Mouse (Mus musculus) hindbrain, postnatal 0 days (tissue): ENCODE measurements at regions not wholly inside any gene's neighbourhood (a gene's known extent, or its start where the extent isn't known, plus 50 kb on each side); places are given as distances from the start of the nearest gene placed in this dataset.

Experiments used
- ATAC-seq: fragments of 200-750 bp; cut with Nextera tagmentation; 2 replicates; pipeline ENCODE4 v1.8.0; 2017; ENCODE audit warnings: mild to moderate bottlenecking, moderate TSS enrichment, moderate library complexity
- DNase-seq: peaks from one replicate; pipeline ENCODE4 v3.0.0-alpha.2; 2015; ENCODE audit warnings: low spot score
- H3K27ac ChIP-seq: fragments of 300-500 bp; sonication (generic); 2 replicates; pipeline ENCODE4 v1.5.1; 2014; ENCODE audit warnings: mild to moderate bottlenecking
- H3K27me3 ChIP-seq: fragments of 300-500 bp; sonication (generic); 2 replicates; pipeline ENCODE4 v1.6.1; 2014; ENCODE audit warnings: low read length, mixed read lengths; ENCODE audit not compliant: insufficient read depth
- H3K36me3 ChIP-seq: fragments of 300-500 bp; sonication (generic); 2 replicates; pipeline ENCODE4 v1.6.1; 2014; ENCODE audit warnings: low read length, mixed read lengths; ENCODE audit not compliant: insufficient read depth
- H3K4me1 ChIP-seq: fragments of 300-500 bp; sonication (generic); 2 replicates; pipeline ENCODE4 v1.6.1; 2014; ENCODE audit warnings: antibody characterized with exemption, low read length, mixed read lengths; ENCODE audit not compliant: insufficient read depth
- H3K4me2 ChIP-seq: fragments of 300-500 bp; sonication (generic); 2 replicates; pipeline ENCODE4 v1.6.1; 2014; ENCODE audit warnings: low read depth, mild to moderate bottlenecking, low read length, moderate library complexity, mixed read lengths
- H3K4me3 ChIP-seq: fragments of 300-500 bp; sonication (generic); 2 replicates; pipeline ENCODE4 v1.5.1; 2014; ENCODE audit warnings: low read length
- H3K9ac ChIP-seq: fragments of 300-500 bp; sonication (generic); replicated peaks from 2 replicates; pipeline ENCODE4 v1.6.1; 2014; ENCODE audit warnings: mild to moderate bottlenecking, low read length, moderate library complexity, mixed read lengths
- H3K9me3 ChIP-seq: fragments of 300-500 bp; sonication (generic); 2 replicates; pipeline ENCODE4 v1.6.1; 2016; ENCODE audit warnings: low read length, mixed read lengths
- CTCF ChIP-seq: IDR thresholded peaks from 2 replicates; pipeline ENCODE4 v1.5.1; 2016; ENCODE audit warnings: antibody characterized with exemption, control low read depth, low read depth
- WGBS: fragments of 180-500 bp; shearing (Covaris S2); extraction: QIAGEN DNeasy Blood & Tissue Kit; methylation state at CpG from one replicate; pipeline ENCODE4 v1.1.7; 2014; 5-methylcytosine and 5-hydroxymethylcytosine counted together

- no peak for TF ChIP-seq CTCF
- DNase-seq = no peak
- no peak overlapping the region for H3K27ac ChIP-seq
- no peak overlapping the region for H3K9ac ChIP-seq
- H3K4me1 ChIP-seq = no peaks in the 10 kb centered on the region
- H3K36me3 ChIP-seq = no peaks in the 10 kb centered on the region
- no peaks in the 10 kb centered on the region for H3K27me3 ChIP-seq
- H3K9me3 ChIP-seq = no peaks in the 10 kb centered on the region
- no peak overlapping the region for H3K4me3 ChIP-seq
- no peak overlapping the region for H3K4me2 ChIP-seq
- 74% methylated on average over 2 of the region's 2 CpGs for WGBS
- ATAC-seq = no peak
These were observed 75.5 kb downstream of the Trib2 start for GRCm38 (mm10) chr12:15741219-15741618.

DNA sequence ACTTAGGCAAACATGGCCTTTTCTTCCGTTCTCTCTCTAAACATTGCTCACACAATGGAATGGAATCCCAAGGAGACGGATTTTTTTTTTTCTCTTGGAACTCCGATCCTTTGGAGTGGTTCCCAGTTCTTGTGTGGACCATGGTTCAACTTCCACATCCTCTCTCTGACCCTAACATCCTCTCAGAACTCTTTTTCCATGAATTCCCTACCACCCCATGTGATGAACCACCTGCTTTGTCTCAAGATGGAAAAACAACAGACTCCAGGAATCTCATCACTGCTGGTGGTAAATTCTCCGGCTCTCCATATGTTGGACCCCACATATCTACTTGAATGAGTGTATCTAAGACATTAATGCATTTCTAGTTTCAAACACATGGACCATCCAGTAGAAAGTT lies 77.7 kb downstream of the Trib2 start:
- H3K9me3 ChIP-seq = no peaks in the 10 kb centered on the region
- no peak overlapping the region for H3K4me3 ChIP-seq
- no peaks in the 10 kb centered on the region for H3K27me3 ChIP-seq
- H3K27ac ChIP-seq = no peak overlapping the region
- H3K4me2 ChIP-seq = no peak overlapping the region
- no peaks in the 10 kb centered on the region for H3K4me1 ChIP-seq
- H3K9ac ChIP-seq = no peak overlapping the region
- H3K36me3 ChIP-seq = no peaks in the 10 kb centered on the region
- DNase-seq (peak; percentile 34), ATAC-seq (no peak)
- WGBS = 41% methylated on average over 4 of the region's 4 CpGs
- TF ChIP-seq CTCF = no peak

DNA sequence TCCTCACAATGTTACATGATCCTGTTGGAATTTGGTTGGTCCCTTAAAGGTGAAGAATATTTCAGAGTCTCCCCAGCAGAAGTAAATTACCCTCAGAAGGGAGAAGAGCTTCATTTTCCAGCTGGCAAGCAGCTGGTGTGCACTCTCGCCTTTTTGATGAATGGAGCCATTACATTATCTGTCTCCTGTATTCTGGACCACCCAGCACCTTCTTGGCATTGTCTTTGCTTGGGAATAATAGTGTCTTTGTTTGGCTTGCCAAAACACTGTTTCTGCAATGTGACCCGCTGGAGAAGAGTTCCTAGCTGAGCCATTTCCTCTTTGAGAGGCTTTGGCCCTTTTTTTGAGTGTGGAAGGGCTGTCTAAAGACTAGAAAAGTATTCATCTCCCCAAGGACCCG lies 85.5 kb downstream of the Trib2 start:
- no peaks in the 10 kb centered on the region for H3K27me3 ChIP-seq
- peak overlapping the region; percentile 54; the same call in 1 of the 2 replicates for H3K27ac ChIP-seq
- WGBS = 20% methylated on average over 3 of the region's 3 CpGs
- ATAC-seq (peak; percentile 95), DNase-seq (peak; percentile 81)
- H3K4me1 ChIP-seq = no peaks in the 10 kb centered on the region
- no peak for TF ChIP-seq CTCF
- H3K36me3 ChIP-seq = no peaks in the 10 kb centered on the region
- no peak overlapping the region for H3K4me2 ChIP-seq
- no peak overlapping the region for H3K4me3 ChIP-seq
- no peaks in the 10 kb centered on the region for H3K9me3 ChIP-seq
- no peak overlapping the region for H3K9ac ChIP-seq

- H3K36me3 ChIP-seq = no peaks in the 10 kb centered on the region
- no peak overlapping the region for H3K4me2 ChIP-seq
- H3K9ac ChIP-seq = no peak overlapping the region
- DNase-seq (no peak), ATAC-seq (no peak)
- WGBS = 58% methylated on average over 3 of the region's 3 CpGs
- H3K27me3 ChIP-seq = no peaks in the 10 kb centered on the region
- H3K4me1 ChIP-seq = no peaks in the 10 kb centered on the region
- H3K27ac ChIP-seq = no peak overlapping the region
- H3K4me3 ChIP-seq = no peak overlapping the region
- H3K9me3 ChIP-seq = no peaks in the 10 kb centered on the region
- TF ChIP-seq CTCF = no peak
These were observed 87.0 kb downstream of the Trib2 start for GRCm38 (mm10) chr12:15729696-15730095.

- no peak for TF ChIP-seq CTCF
- WGBS = 78% methylated on average over 6 of the region's 6 CpGs
- Histone ChIP-seq H3K27me3 (no peaks in the 10 kb centered on the region), H3K36me3 (no peaks in the 10 kb centered on the region), H3K27ac (no peak overlapping the region), H3K9ac (no peak overlapping the region), H3K9me3 (no peaks in the 10 kb centered on the region), H3K4me2 (no peak overlapping the region), H3K4me1 (no peaks in the 10 kb centered on the region), H3K4me3 (no peak overlapping the region)
- ATAC-seq (no peak), DNase-seq (no peak)
These were observed 93.2 kb downstream of the Trib2 start for GRCm38 (mm10) chr12:15723529-15723928.

DNA sequence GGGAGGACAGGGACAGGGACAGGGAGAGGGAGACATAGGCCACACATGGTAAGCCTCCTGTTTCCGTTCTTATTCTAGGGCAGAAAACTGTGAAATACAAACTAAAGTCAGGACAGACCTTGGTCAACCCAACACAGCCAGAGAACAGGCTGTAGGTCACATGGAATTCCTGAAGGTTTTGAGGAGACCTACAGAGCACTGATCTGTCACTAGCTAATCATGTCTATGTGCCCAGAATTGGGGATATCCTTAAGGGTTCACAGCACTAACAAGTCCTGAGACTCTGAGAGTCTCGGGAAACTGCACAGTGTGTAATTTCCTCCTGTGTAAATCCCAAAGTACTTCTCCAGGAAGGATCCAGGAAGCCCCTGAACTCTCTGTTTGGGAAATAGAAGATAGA lies 94.6 kb downstream of the Trib2 start:
- Histone ChIP-seq H3K4me1 (no peaks in the 10 kb centered on the region), H3K27ac (no peak overlapping the region), H3K27me3 (no peaks in the 10 kb centered on the region), H3K36me3 (no peaks in the 10 kb centered on the region), H3K9ac (no peak overlapping the region), H3K9me3 (no peaks in the 10 kb centered on the region), H3K4me3 (no peak overlapping the region), H3K4me2 (no peak overlapping the region)
- DNase-seq = no peak
- no peak for ATAC-seq
- WGBS = 82% methylated on average over 2 of the region's 2 CpGs
- no peak for TF ChIP-seq CTCF

- no peak for TF ChIP-seq CTCF
- Histone ChIP-seq H3K27me3 (no peaks in the 10 kb centered on the region), H3K4me3 (no peak overlapping the region), H3K4me1 (no peaks in the 10 kb centered on the region), H3K9ac (no peak overlapping the region), H3K9me3 (no peaks in the 10 kb centered on the region), H3K27ac (no peak overlapping the region), H3K36me3 (no peaks in the 10 kb centered on the region), H3K4me2 (no peak overlapping the region)
- WGBS = 93% methylated on average over 6 of the region's 6 CpGs
- DNase-seq (no peak), ATAC-seq (no peak)
These were observed 96.6 kb downstream of the Trib2 start for GRCm38 (mm10) chr12:15720171-15720570.
